Mouse (Mus musculus) cerebellum, adult 9-10 months (tissue): Measurements from ENCODE around the gene Fxyd7.

Experiments
- DNase-seq: peaks from one replicate; pipeline ENCODE4 v3.0.0; 2022

The Fxyd7 gene

DNA sequence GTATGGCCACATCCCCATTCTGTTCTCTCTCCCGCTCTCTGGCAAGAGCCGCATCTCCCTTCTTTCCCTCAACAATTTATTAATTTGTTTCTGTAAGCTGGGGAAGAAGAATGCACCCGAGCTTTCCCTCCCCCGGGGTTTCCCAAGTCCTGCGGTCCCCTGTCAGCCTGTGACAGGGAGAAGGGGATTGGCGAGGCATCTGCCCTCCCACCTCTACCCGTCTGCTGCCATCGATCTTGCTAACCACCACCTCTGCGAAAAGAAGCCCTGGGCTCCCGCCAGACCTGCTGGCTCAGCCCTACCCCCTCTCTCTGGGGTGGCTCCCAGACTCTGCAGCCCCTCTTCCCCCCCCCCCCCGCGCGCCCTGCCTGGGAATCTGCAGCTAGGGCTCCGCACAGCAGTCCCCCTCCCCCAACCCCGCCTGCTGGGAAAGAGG lies 1.4 kb downstream of the Fxyd7 start:
- DNase-seq = no peak

DNA sequence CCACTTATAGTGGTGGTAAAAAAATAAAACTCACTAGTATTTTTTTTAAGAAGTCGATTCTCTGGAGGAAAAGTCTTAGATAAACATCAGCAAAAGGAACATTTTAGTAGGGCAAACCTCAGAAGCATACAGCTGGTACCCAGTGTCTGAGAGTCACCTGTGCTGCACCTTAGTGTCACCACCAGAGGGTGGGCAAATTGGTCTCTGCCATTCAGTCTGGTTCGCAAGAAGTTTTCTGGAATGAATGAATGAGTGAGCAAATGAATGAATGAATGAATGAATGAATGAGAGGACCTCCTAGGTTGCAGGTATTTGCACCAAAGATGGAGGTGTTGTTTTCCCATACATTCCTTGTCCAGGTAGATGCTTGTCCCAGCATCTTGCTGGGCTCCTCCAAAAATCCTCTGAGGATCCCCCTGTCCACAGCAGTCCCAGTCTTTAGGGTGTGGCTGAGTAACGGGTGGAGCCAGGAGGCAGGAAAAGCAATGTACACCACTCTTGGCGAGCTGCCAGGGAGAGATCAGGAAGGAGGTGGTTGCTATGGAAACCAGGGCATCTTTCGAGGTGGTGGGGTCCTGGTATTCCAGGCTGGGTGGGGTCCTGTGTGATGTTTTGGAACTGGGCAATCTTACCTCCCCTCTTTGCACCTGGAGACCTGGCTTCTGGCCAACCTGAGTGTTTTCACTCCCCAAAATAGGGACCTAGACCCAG lies 2.0 kb downstream of the Fxyd7 start:
- peak; percentile 81 for DNase-seq

GRCm38 (mm10) chr7:31042431-31042910 lies 8.8 kb downstream of the Fxyd7 start, which contains the start of gene Fxyd5:
Gene Fxyd5 (minus strand): TSS chr7:31042481.
- DNase-seq = no peak

- no peak for DNase-seq
Observed at GRCm38 (mm10) chr7:31041662-31042315, 9.5 kb downstream of the Fxyd7 start.

- no peak for DNase-seq
Observed at GRCm38 (mm10) chr7:31041023-31041407, 10.3 kb downstream of the Fxyd7 start.

DNA sequence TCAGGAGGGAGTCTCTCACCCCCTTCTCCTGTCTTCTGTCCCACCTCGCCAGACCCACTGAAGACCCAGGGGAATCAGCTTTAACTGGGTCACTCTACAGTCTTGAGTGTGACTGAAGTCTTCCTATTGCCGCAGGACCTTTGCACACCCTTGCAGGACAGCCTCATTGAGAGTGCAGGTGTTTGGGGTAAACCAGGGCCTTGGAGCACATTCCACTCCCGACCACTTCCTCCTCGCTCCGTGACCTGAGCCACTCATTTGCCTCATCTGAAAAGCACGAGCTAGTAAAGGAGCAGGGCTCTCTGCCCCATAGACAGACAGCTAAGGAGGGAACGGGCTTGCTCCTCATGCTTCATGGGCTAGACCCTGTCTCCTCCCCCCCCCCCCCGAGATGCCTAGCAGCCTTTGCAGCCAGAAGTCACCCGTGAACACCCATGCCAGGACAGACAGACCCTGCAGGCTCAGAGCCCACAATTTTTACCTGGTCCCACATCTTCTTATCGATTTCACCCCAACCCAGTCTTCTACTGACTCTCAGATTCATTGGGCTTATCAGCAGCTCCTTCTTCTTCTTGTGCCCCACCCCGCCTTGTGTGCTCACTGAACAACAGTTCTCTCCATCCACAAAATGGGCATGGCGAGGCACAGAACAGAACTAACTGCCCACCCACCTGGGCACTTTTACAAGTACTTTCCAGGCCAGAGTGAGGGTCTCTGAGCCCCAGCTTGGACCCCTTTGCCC lies 10.8 kb downstream of the Fxyd7 start:
- no peak for DNase-seq

DNA sequence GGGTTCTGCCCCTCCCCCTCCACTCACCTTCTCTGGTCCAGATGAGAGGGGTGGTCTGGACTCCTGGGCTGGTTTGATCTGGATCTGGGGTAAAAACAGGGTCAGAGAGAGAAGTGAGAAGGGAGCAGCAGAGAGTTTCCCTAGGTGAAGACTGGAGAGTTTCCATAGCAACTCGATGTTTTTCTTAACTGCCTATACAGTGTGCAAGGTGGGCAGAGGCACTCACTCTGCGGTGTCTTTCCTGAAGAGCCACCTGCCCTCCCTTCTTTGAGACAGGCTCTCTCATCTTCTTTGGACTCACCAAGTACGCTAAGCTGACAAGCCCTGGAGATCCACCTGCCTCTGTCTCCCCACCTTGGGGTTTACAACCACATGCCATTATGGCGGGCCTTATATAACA lies 12.3 kb downstream of the Fxyd7 start:
- no peak for DNase-seq

DNA sequence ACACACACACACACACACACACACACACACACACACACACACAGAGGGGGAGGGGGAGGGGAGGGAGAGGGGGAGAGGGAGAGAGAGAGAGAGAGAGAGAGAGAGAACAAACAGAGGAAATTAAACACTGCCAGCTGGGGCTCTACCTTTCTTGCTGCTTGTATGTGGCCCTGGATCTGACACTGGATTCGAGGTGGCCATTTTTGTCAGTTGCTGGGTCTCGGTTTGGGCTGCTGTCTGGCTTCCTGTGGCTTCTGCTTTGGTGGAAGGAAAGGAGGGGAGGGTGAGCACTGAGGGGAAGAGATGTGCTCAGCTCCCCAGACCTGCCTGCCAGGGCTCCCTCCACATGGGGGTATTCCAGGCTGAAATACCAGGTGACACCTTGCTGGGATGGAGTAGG lies 13.6 kb downstream of the Fxyd7 start:
- DNase-seq = no peak

GRCm38 (mm10) chr7:31036917-31037316 lies 14.3 kb downstream of the Fxyd7 start:
- no peak for DNase-seq

DNA sequence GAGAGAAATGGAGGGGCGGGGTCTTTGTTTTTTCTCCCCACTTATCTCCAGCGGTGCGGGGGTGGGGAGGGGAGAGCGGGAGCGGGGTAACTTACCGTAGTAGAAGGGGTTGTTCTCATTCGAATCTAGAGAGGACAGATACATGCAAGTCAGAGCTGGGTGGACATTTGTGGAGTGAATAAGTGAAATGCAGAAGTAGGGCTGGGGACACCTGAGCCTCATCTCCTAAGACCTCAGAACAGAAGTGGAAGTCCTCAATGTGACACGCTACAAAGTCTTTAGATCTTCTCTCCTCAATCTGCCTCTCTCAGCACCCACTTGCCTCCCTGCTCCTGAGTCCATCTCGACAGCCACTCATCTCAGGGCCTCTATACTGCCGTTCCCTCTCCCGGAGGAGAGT lies 16.0 kb downstream of the Fxyd7 start:
- no peak for DNase-seq

- no peak for DNase-seq
Observed at GRCm38 (mm10) chr7:31034789-31035188, 16.5 kb downstream of the Fxyd7 start.

DNA sequence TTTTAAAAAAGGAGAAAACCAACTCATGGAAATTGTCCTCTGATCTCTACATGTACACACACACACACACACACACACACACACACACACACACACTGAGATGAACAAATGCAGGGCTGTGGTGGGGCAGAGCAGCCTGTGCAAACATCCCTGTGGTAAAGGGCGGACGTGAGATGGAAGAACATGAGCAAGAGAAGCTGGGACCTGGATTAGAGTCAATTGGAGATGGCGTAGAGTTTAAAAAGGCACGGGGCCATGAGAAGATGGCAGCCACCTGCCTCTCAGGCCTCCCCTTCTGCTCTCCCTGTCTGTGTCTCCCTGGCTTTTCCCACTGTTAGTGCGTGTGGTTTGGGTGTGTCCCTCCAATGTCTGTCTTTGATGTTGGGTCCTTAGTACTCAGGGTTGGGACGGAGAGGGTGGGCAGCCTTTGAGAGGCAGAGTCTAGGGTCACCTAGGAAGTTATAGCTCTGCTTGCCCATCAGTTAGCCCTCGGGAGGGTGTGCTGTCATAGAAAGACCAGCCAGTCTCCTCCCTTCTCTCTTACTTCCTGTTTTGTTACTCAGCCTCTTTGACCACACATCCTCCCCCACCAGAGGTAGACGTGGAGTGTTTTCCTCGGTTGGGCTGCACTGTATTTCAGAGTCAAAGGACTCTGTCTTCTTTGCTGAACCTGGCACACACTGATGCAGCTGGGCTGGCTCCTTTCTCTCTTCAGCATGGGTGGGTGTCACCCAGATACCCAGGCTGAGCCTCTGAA lies 17.7 kb downstream of the Fxyd7 start:
- DNase-seq = no peak

DNA sequence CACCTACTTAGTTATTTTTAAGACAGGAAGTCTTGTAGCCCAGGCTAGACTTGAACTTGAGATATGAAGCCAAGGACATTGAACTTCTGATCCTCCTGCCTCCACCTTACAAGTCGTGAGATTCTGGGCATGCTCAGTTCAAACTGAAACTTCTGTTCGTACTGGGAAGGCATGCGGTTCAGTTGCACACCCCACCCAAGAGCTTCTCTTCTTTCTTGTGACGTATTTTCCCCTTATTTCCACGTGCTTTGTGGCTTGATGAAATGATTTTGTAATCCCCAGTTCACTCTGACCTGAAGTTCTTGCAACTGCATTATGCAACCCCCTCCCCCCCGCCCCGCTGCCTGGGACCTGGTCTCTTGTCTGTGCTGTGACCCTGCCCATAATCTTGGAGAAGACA lies 19.5 kb downstream of the Fxyd7 start:
- no peak for DNase-seq

GRCm38 (mm10) chr7:31030717-31031116 lies 20.6 kb downstream of the Fxyd7 start:
- DNase-seq = no peak

- DNase-seq = no peak
Observed at GRCm38 (mm10) chr7:31028609-31029008, 22.7 kb downstream of the Fxyd7 start.

- DNase-seq = no peak
Observed at GRCm38 (mm10) chr7:31017104-31017901, 34.0 kb downstream of the Fxyd7 start.

- DNase-seq = no peak
Observed at GRCm38 (mm10) chr7:31012971-31013370, 38.3 kb downstream of the Fxyd7 start.

DNA sequence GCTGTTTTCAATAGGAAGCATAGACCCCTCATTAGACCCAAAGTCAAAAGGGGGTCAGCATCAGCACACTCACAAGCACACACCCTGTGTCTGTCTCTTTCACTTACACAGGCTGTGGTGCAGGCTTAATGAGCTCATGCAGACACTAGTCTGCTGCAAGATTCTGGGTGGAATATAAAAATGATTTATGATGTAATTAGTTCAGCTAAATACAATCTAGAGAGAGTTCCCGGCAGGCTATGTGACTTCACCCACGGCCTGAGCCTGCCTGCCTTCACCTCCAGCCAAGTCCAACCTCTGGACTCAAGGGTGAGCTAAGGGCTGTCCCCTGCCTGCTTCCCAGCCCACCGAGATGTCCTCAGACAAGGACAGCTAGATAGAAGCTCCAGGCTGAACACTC lies 42.4 kb downstream of the Fxyd7 start:
- no peak for DNase-seq

- no peak for DNase-seq
Observed at GRCm38 (mm10) chr7:31008175-31008574, 43.1 kb downstream of the Fxyd7 start.

GRCm38 (mm10) chr7:31007775-31008174 lies 43.5 kb downstream of the Fxyd7 start:
- no peak for DNase-seq

DNA sequence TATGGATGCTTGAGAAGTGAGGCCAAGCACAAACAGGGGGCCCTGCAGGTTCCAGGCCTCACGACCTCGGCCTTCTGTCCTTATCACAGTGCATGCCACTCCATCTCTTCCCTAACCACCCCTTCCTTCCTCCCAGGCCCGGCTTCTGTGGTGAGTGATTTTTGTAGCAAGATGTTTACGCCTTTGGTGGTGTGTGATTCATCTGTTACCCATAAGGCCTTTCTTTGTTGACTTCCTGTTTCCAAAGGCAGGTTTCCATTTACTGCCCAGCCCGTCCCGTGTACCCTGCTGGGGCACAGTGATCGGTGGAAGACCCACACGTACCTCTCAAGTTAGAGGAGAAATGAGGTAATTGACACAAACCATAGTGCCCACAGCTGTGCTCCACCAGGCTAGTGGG lies 48.6 kb downstream of the Fxyd7 start:
- no peak for DNase-seq

- peak; percentile 38 for DNase-seq
Observed at GRCm38 (mm10) chr7:31000505-31001020, 50.7 kb downstream of the Fxyd7 start.
